Mouse (Mus musculus) midbrain, embryonic 12.5 days (tissue): ENCODE results near the gene Arl15. TPM values are rescaled to one million over a fixed set of nuclear protein-coding genes. Genes with fewer than 3 reads are reported as not detected.
A peak's percentile ranks its signal among the peaks of the same experiment; 100 is the strongest.

Experiments used
- ATAC-seq: fragments of 200-750 bp; cut with Nextera tagmentation; 2 replicates; pipeline ENCODE4 v1.8.0; 2017; ENCODE audit warnings: low read depth, moderate TSS enrichment, moderate library complexity; ENCODE audit not compliant: low FRiP score
- H3K27ac ChIP-seq: fragments of 300-500 bp; sonication (generic); replicated peaks from 2 replicates; pipeline ENCODE4 v1.5.1; 2016; ENCODE audit warnings: mild to moderate bottlenecking
- H3K27me3 ChIP-seq: fragments of 300-500 bp; sonication (generic); 2 replicates; pipeline ENCODE4 v1.6.1; 2016; ENCODE audit warnings: mild to moderate bottlenecking
- H3K36me3 ChIP-seq: fragments of 300-500 bp; sonication (generic); 2 replicates; pipeline ENCODE4 v1.6.1; 2016
- H3K4me1 ChIP-seq: fragments of 300-500 bp; sonication (generic); 2 replicates; pipeline ENCODE4 v1.6.1; 2016
- H3K4me2 ChIP-seq: fragments of 300-500 bp; sonication (generic); replicated peaks from 2 replicates; pipeline ENCODE4 v1.6.1; 2016; ENCODE audit warnings: mild to moderate bottlenecking, moderate library complexity
- H3K4me3 ChIP-seq: fragments of 300-500 bp; sonication (generic); 2 replicates; pipeline ENCODE4 v1.5.1; 2016; ENCODE audit warnings: mild to moderate bottlenecking
- H3K9ac ChIP-seq: fragments of 300-500 bp; sonication (generic); replicated peaks from 2 replicates; pipeline ENCODE4 v1.6.1; 2016; ENCODE audit warnings: mild to moderate bottlenecking, moderate library complexity
- H3K9me3 ChIP-seq: fragments of 300-500 bp; sonication (generic); 2 replicates; pipeline ENCODE4 v1.6.1; 2016; ENCODE audit warnings: mild to moderate bottlenecking
- WGBS: fragments of 180-500 bp; shearing (Covaris S2); methylation state at CpG from one replicate; pipeline ENCODE4 v1.1.7; 2016; 5-methylcytosine and 5-hydroxymethylcytosine counted together
- polyA plus RNA-seq: library from polyadenylated mRNA; unstranded; fragments of >200 nt; fragmentation: Nextera tagmentation; extraction: Ambion mirVana; gene quantifications from 2 replicates; pipeline ENCODE4 v1.2.1, GENCODE M21; 2016

The Arl15 gene
- polyA plus RNA-seq, 1 experiment from 2014 or later = 13.2 TPM

- H3K4me2 ChIP-seq = no peak overlapping the region
- H3K4me1 ChIP-seq = peaks cover 18% of the 10 kb centered on the region
- H3K27me3 ChIP-seq = 0 out of 2 replicates have a peak, but pooled peaks cover 7% of the 10 kb centered on the region
- ATAC-seq = no peak
- no peak overlapping the region for H3K9ac ChIP-seq
- WGBS = 47% methylated on average over 11 of the region's 11 CpGs
- no peaks in the 10 kb centered on the region for H3K36me3 ChIP-seq
- no peak overlapping the region for H3K4me3 ChIP-seq
- no peaks in the 10 kb centered on the region for H3K9me3 ChIP-seq
- H3K27ac ChIP-seq = no peak overlapping the region
Observed at GRCm38 (mm10) chr13:113911986-113912519, 117.7 kb downstream of the Arl15 start.

- Histone ChIP-seq H3K4me2 (peak overlapping the region; percentile 11; the same call in 1 of the 2 replicates), H3K4me3 (no peak overlapping the region), H3K27me3 (0 out of 2 replicates have a peak, but pooled peaks cover 7% of the 10 kb centered on the region), H3K36me3 (no peaks in the 10 kb centered on the region), H3K9me3 (no peaks in the 10 kb centered on the region), H3K9ac (no peak overlapping the region), H3K27ac (peak overlapping the region; percentile 44), H3K4me1 (peaks cover 42% of the 10 kb centered on the region)
- ATAC-seq = peak; percentile 81
- 12% methylated on average over 9 of the region's 9 CpGs for WGBS
Observed at GRCm38 (mm10) chr13:113914551-113914971, 120.3 kb downstream of the Arl15 start.

- H3K9me3 ChIP-seq = no peaks in the 10 kb centered on the region
- ATAC-seq = no peak
- 0 out of 2 replicates have a peak, but pooled peaks cover 7% of the 10 kb centered on the region for H3K27me3 ChIP-seq
- H3K4me2 ChIP-seq = no peak overlapping the region
- WGBS = 82% methylated on average over 14 of the region's 14 CpGs
- H3K4me3 ChIP-seq = no peak overlapping the region
- peaks cover 42% of the 10 kb centered on the region for H3K4me1 ChIP-seq
- no peak overlapping the region for H3K27ac ChIP-seq
- no peaks in the 10 kb centered on the region for H3K36me3 ChIP-seq
- no peak overlapping the region for H3K9ac ChIP-seq
Observed at GRCm38 (mm10) chr13:113915700-113916099, 121.4 kb downstream of the Arl15 start.

- 84% methylated on average over 5 of the region's 5 CpGs for WGBS
- Histone ChIP-seq H3K4me2 (no peak overlapping the region), H3K27me3 (0 out of 2 replicates have a peak, but pooled peaks cover 7% of the 10 kb centered on the region), H3K36me3 (no peaks in the 10 kb centered on the region), H3K27ac (peak overlapping the region; percentile 20; the same call in 1 of the 2 replicates), H3K4me1 (peaks cover 42% of the 10 kb centered on the region), H3K9me3 (no peaks in the 10 kb centered on the region), H3K9ac (no peak overlapping the region), H3K4me3 (no peak overlapping the region)
- no peak for ATAC-seq
Observed at GRCm38 (mm10) chr13:113916761-113917160, 122.5 kb downstream of the Arl15 start.

GRCm38 (mm10) chr13:113917376-113917775, 123.1 kb downstream of the Arl15 start:
- Histone ChIP-seq H3K9me3 (no peaks in the 10 kb centered on the region), H3K4me2 (peak overlapping the region; percentile 41), H3K27ac (peak overlapping the region; percentile 85), H3K27me3 (0 out of 2 replicates have a peak, but pooled peaks cover 7% of the 10 kb centered on the region), H3K4me3 (peak overlapping the region; percentile 13; the same call in 1 of the 2 replicates), H3K36me3 (no peaks in the 10 kb centered on the region), H3K9ac (peak overlapping the region; percentile 44; the same call in 1 of the 2 replicates), H3K4me1 (peaks cover 42% of the 10 kb centered on the region)
- 31% methylated on average over 6 of the region's 6 CpGs for WGBS
- ATAC-seq = peak; percentile 11; the same call in 1 of the 2 replicates

GRCm38 (mm10) chr13:113917868-113918411, 123.6 kb downstream of the Arl15 start:
- H3K9ac ChIP-seq = peak overlapping the region; percentile 44
- H3K36me3 ChIP-seq = no peaks in the 10 kb centered on the region
- peaks cover 42% of the 10 kb centered on the region for H3K4me1 ChIP-seq
- ATAC-seq = peak; percentile 80
- H3K4me3 ChIP-seq = peak overlapping the region; percentile 13; the same call in 1 of the 2 replicates
- H3K9me3 ChIP-seq = no peaks in the 10 kb centered on the region
- 0 out of 2 replicates have a peak, but pooled peaks cover 7% of the 10 kb centered on the region for H3K27me3 ChIP-seq
- H3K4me2 ChIP-seq = peak overlapping the region; percentile 41
- WGBS = 19% methylated on average over 15 of the region's 15 CpGs
- H3K27ac ChIP-seq = peak overlapping the region; percentile 85

GRCm38 (mm10) chr13:113918668-113919067, 124.4 kb downstream of the Arl15 start:
- Histone ChIP-seq H3K4me1 (peaks cover 38% of the 10 kb centered on the region), H3K27me3 (0 out of 2 replicates have a peak, but pooled peaks cover 7% of the 10 kb centered on the region), H3K36me3 (no peaks in the 10 kb centered on the region), H3K9ac (0 out of 2 replicates have a peak overlapping the region, but pooled peaks have one; percentile 6), H3K4me3 (no peak overlapping the region), H3K4me2 (peak overlapping the region; percentile 41; the same call in 1 of the 2 replicates), H3K9me3 (no peaks in the 10 kb centered on the region), H3K27ac (0 out of 2 replicates have a peak overlapping the region, but pooled peaks have one; percentile 85)
- 62% methylated on average over 7 of the region's 7 CpGs for WGBS
- ATAC-seq = no peak; the same call in 1 of the 2 replicates

- Histone ChIP-seq H3K4me3 (no peak overlapping the region), H3K27ac (no peak overlapping the region), H3K36me3 (no peaks in the 10 kb centered on the region), H3K4me2 (no peak overlapping the region), H3K9me3 (no peaks in the 10 kb centered on the region), H3K27me3 (no peaks in the 10 kb centered on the region), H3K9ac (no peak overlapping the region), H3K4me1 (no peaks in the 10 kb centered on the region)
- 88% methylated on average over 4 of the region's 4 CpGs for WGBS
- no peak for ATAC-seq
Observed at GRCm38 (mm10) chr13:113935697-113936096, 141.4 kb downstream of the Arl15 start.

GRCm38 (mm10) chr13:113937231-113937630, 142.9 kb downstream of the Arl15 start:
- Histone ChIP-seq H3K27me3 (no peaks in the 10 kb centered on the region), H3K4me3 (no peak overlapping the region), H3K9ac (no peak overlapping the region), H3K27ac (no peak overlapping the region), H3K36me3 (no peaks in the 10 kb centered on the region), H3K4me2 (no peak overlapping the region), H3K9me3 (no peaks in the 10 kb centered on the region), H3K4me1 (no peaks in the 10 kb centered on the region)
- ATAC-seq = no peak
- 93% methylated on average over 5 of the region's 5 CpGs for WGBS

- Histone ChIP-seq H3K4me3 (no peak overlapping the region), H3K4me1 (no peaks in the 10 kb centered on the region), H3K9ac (no peak overlapping the region), H3K27me3 (no peaks in the 10 kb centered on the region), H3K36me3 (no peaks in the 10 kb centered on the region), H3K27ac (no peak overlapping the region), H3K9me3 (no peaks in the 10 kb centered on the region), H3K4me2 (no peak overlapping the region)
- no peak for ATAC-seq
- WGBS = 87% methylated on average over 9 of the region's 9 CpGs
Observed at GRCm38 (mm10) chr13:113938561-113938960, 144.3 kb downstream of the Arl15 start.

GRCm38 (mm10) chr13:113939097-113939496, 144.8 kb downstream of the Arl15 start:
- Histone ChIP-seq H3K27me3 (no peaks in the 10 kb centered on the region), H3K27ac (no peak overlapping the region), H3K4me2 (no peak overlapping the region), H3K36me3 (no peaks in the 10 kb centered on the region), H3K9ac (no peak overlapping the region), H3K4me3 (no peak overlapping the region), H3K9me3 (no peaks in the 10 kb centered on the region), H3K4me1 (no peaks in the 10 kb centered on the region)
- no peak for ATAC-seq
- 90% methylated on average over 10 of the region's 10 CpGs for WGBS

GRCm38 (mm10) chr13:113939681-113940080, 145.4 kb downstream of the Arl15 start:
- H3K4me1 ChIP-seq = no peaks in the 10 kb centered on the region
- 85% methylated on average over 3 of the region's 3 CpGs for WGBS
- H3K36me3 ChIP-seq = no peaks in the 10 kb centered on the region
- H3K27ac ChIP-seq = no peak overlapping the region
- H3K9ac ChIP-seq = no peak overlapping the region
- no peak overlapping the region for H3K4me2 ChIP-seq
- ATAC-seq = no peak
- H3K9me3 ChIP-seq = no peaks in the 10 kb centered on the region
- no peaks in the 10 kb centered on the region for H3K27me3 ChIP-seq
- no peak overlapping the region for H3K4me3 ChIP-seq
